Mouse (Mus musculus) MEL (cell line): ENCODE measurements around the gene Gm45808.

Experiments
- CTCF ChIP-seq, 3 experiments: IDR thresholded peaks in 2 of 3; conservative IDR thresholded peaks in 1 of 3; 2 replicates each; pipeline ENCODE4 v1.5.1; 2011 to 2012; ENCODE audit warnings: low read length in 3 of 3, low read depth in 2 of 3, mild to moderate bottlenecking in 2 of 3, improper control_type of control experiment in 1 of 3, inconsistent platforms in 1 of 3, mixed read lengths in 1 of 3, moderate library complexity in 1 of 3; ENCODE audit not compliant: control insufficient read depth in 1 of 3, insufficient read depth in 1 of 3, poor library complexity in 1 of 3, severe bottlenecking in 1 of 3
- E2F4 ChIP-seq: IDR thresholded peaks from 2 replicates; pipeline ENCODE4 v1.6.1; 2011; ENCODE audit warnings: low read depth, low read length, improper control_type of control experiment, borderline replicate concordance
- ELF1 ChIP-seq: IDR thresholded peaks from 2 replicates; pipeline ENCODE4 v1.6.1; 2014; ENCODE audit warnings: low read depth, mild to moderate bottlenecking, inconsistent platforms, low read length, improper control_type of control experiment, moderate library complexity
- GABPA ChIP-seq: IDR thresholded peaks from 2 replicates; pipeline ENCODE4 v1.6.1; 2012; ENCODE audit warnings: low read depth, mild to moderate bottlenecking, inconsistent platforms, low read length, improper control_type of control experiment, moderate library complexity
- GATA1 ChIP-seq: IDR thresholded peaks from 2 replicates; pipeline ENCODE4 v1.6.1; 2011; ENCODE audit warnings: low read depth, low read length, improper control_type of control experiment
- MAX ChIP-seq: IDR thresholded peaks from 2 replicates; pipeline ENCODE4 v1.6.1; 2011; ENCODE audit warnings: low read length, improper control_type of control experiment
- NELFE ChIP-seq: IDR thresholded peaks from 2 replicates; pipeline ENCODE4 v1.6.1; 2011; ENCODE audit warnings: low read depth, low read length, improper control_type of control experiment
- POLR2A ChIP-seq, 2 experiments: IDR thresholded peaks; 2 replicates each; pipeline ENCODE4 v1.6.1; 2011 to 2012; ENCODE audit warnings: low read length in 2 of 2, mild to moderate bottlenecking in 2 of 2, control low read depth in 1 of 2, improper control_type of control experiment in 1 of 2, low read depth in 1 of 2, moderate library complexity in 1 of 2; ENCODE audit not compliant: control insufficient read depth in 1 of 2, insufficient read depth in 1 of 2, poor library complexity in 1 of 2
- POLR2AphosphoS2 ChIP-seq: IDR thresholded peaks from 2 replicates; pipeline ENCODE4 v1.6.1; 2011; ENCODE audit warnings: low read length, improper control_type of control experiment

GRCm38 (mm10) chr7:45446589-45446988 lies 40.0 kb downstream of the Gm45808 start:
- TF ChIP-seq GABPA: no peak
- TF ChIP-seq MAX: no peak
- no peak for TF ChIP-seq E2F4
- no peak for TF ChIP-seq CTCF (IDR thresholded peaks at IDR 0.05 in 2 of 3, conservative IDR thresholded peaks at IDR 0.05 in 1 of 3; ENCODE audit: control insufficient read depth in 1 of 3, insufficient read depth in 1 of 3, low read depth in 2 of 3, low read length in 3 of 3, poor library complexity in 1 of 3, severe bottlenecking in 1 of 3)
- TF ChIP-seq NELFE: no peak
- TF ChIP-seq POLR2A (IDR thresholded peaks at IDR 0.05; ENCODE audit: control insufficient read depth in 1 of 2, insufficient read depth in 1 of 2, low read depth in 1 of 2, low read length in 2 of 2, poor library complexity in 1 of 2): no peak
- no peak for TF ChIP-seq ELF1
- no peak for TF ChIP-seq GATA1
- no peak for TF ChIP-seq POLR2AphosphoS2
